11 mouse cellular contexts compared by ENCODE assay signal in the genomic region with DNA sequence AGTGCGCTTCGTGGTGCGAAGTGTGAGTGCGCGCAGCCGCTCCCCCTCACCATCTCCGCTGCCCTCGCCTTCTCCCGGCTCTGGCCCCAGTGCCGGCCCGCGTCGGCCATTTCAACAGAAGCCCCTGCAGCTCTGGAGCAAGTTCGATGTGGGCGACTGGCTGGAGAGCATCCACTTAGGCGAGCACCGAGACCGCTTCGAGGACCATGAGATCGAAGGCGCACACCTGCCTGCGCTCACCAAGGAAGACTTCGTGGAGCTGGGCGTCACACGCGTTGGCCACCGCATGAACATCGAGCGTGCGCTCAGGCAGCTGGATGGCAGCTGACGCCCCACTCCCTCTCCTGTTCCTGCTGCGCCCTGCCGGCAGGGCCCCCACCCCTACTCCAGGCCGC. TPM values are rescaled to one million over a fixed set of nuclear protein-coding genes. Genes with fewer than 3 reads are reported as not detected.
DNase-seq lines count a peak whose midpoint lies in the region; ATAC-seq and TF ChIP-seq lines count a peak whose summit lies in the region.
"Had no signal": no experiment of that assay in that cellular context is flagged by ENCODE, and none has a peak within 500 bp of the region (broad histone marks: within the 10 kb centered on the region; RNA-seq: fewer than 3 reads in every experiment).

No protein-coding gene starts in this region.

- peak overlapping the region; percentile 51 for H3K4me2 ChIP-seq in lung, embryonic 14.5 days
- peak overlapping the region; percentile 49 for H3K4me2 ChIP-seq in stomach, embryonic 14.5 days (replicated peaks; ENCODE audit: low read depth, low read length)

- 0 out of 2 replicates have a peak, but pooled peaks cover 3% of the 10 kb centered on the region for H3K4me1 ChIP-seq in lung, embryonic 14.5 days (ENCODE audit: insufficient read depth)
- H3K4me1 ChIP-seq in limb, embryonic 10.5 days = peaks cover 30% of the 10 kb centered on the region
- peaks cover 9% of the 10 kb centered on the region; the same call in 1 of the 2 replicates for H3K4me1 ChIP-seq in stomach, embryonic 14.5 days (ENCODE audit: control insufficient read depth, insufficient read depth, low read length)

- WGBS in lung, embryonic 14.5 days = 10% methylated on average over 34 of the region's 34 CpGs
- 2% methylated on average over 34 of the region's 34 CpGs for WGBS in limb, embryonic 10.5 days
- WGBS in stomach, embryonic 14.5 days = 7% methylated on average over 34 of the region's 34 CpGs

- no peak for TF ChIP-seq CTCF in lung, embryonic 14.5 days (IDR thresholded peaks at IDR 0.05; ENCODE audit: low read depth)

- no peak overlapping the region for H3K27ac ChIP-seq in lung, embryonic 14.5 days (ENCODE audit: low read depth)
- no peak overlapping the region; the same call in 1 of the 2 replicates for H3K27ac ChIP-seq in limb, embryonic 10.5 days
- H3K27ac ChIP-seq in stomach, embryonic 14.5 days (ENCODE audit: low read length) = no peak overlapping the region
- H3K27ac ChIP-seq: liver, embryonic 14.5 days had no signal

- H3K36me3 ChIP-seq in lung, embryonic 14.5 days (ENCODE audit: insufficient read depth) = no peaks in the 10 kb centered on the region; the same call in 1 of the 2 replicates
- H3K36me3 ChIP-seq in limb, embryonic 10.5 days = no peaks in the 10 kb centered on the region
- no peaks in the 10 kb centered on the region for H3K36me3 ChIP-seq in stomach, embryonic 14.5 days (ENCODE audit: control insufficient read depth, insufficient read depth, low read length)

- H3K9ac ChIP-seq in lung, embryonic 14.5 days = no peak overlapping the region
- no peak overlapping the region for H3K9ac ChIP-seq in stomach, embryonic 14.5 days (replicated peaks; ENCODE audit: low read depth, low read length)
- H3K9ac ChIP-seq: liver, embryonic 14.5 days had no signal

- H3K4me3 ChIP-seq in lung, embryonic 14.5 days (ENCODE audit: low read depth, low read length) = peak overlapping the region; percentile 23
- H3K4me3 ChIP-seq in limb, embryonic 10.5 days = peak overlapping the region; percentile 47
- H3K4me3 ChIP-seq in stomach, embryonic 14.5 days (ENCODE audit: low read depth, low read length) = peak overlapping the region; percentile 20

- no peak for ATAC-seq in lung, embryonic 14.5 days (ENCODE audit: insufficient read depth)
- ATAC-seq in stomach, embryonic 14.5 days (ENCODE audit: insufficient number of reproducible peaks, insufficient read depth, low FRiP score, low read depth) = no peak

- peaks cover 34% of the 10 kb centered on the region for H3K27me3 ChIP-seq in lung, embryonic 14.5 days (ENCODE audit: insufficient read depth, low read length)
- peaks cover 60% of the 10 kb centered on the region for H3K27me3 ChIP-seq in limb, embryonic 10.5 days (ENCODE audit: low read depth, poor library complexity, severe bottlenecking)
- peaks cover 17% of the 10 kb centered on the region for H3K27me3 ChIP-seq in stomach, embryonic 14.5 days (ENCODE audit: control insufficient read depth, insufficient read depth, low read length)

- no peaks in the 10 kb centered on the region for H3K9me3 ChIP-seq in lung, embryonic 14.5 days (ENCODE audit: low read depth, low read length)
- no peaks in the 10 kb centered on the region for H3K9me3 ChIP-seq in limb, embryonic 10.5 days (replicated peaks)
- no peaks in the 10 kb centered on the region for H3K9me3 ChIP-seq in stomach, embryonic 14.5 days (ENCODE audit: control insufficient read depth, low read depth, low read length)

- peak; percentile 38 for DNase-seq in cerebellum, adult 11-12 months
- no peak for DNase-seq in cerebellum, postnatal 36 days
- DNase-seq in lung, embryonic 14.5 days = peak; percentile 15
- no peak for DNase-seq in lung, adult 18-20 months
- DNase-seq in limb, embryonic 10.5 days (ENCODE audit: low spot score) = peak; percentile 54
- DNase-seq in thymus, postnatal 25 days = no peak
- DNase-seq in adrenal gland, adult (ENCODE audit: inconsistent age in 2 of 2, low spot score in 1 of 2) = no peak
- DNase-seq: adrenal gland, adult 8-10 months; right cerebral cortex, postnatal 25 days had no signal

RNA-seq across cellular contexts. Expression of a gene that starts 10.1 kb away (rescaled TPM):
- polyA plus RNA-seq in lung, embryonic 14.5 days (2014; fragmentation: Nextera tagmentation; extraction: Ambion mirVana) = 0.16 TPM in 1 of 2 replicates, not detected in the other
- polyA plus RNA-seq in limb, embryonic 10.5 days (2016; fragmentation: Nextera tagmentation; extraction: Ambion mirVana) = 0.10 TPM in 1 of 2 replicates, not detected in the other
- polyA plus RNA-seq in stomach, embryonic 14.5 days (2014; fragmentation: Nextera tagmentation; extraction: Ambion mirVana) = 0.27 and 0.64 TPM in 2 replicates

RNA-seq across cellular contexts. Expression of a gene that starts 33.7 kb away (rescaled TPM):
- polyA plus RNA-seq in lung, embryonic 14.5 days (2014; fragmentation: Nextera tagmentation; extraction: Ambion mirVana) = 53.8 and 55.3 TPM in 2 replicates
- polyA plus RNA-seq in limb, embryonic 10.5 days (2016; fragmentation: Nextera tagmentation; extraction: Ambion mirVana) = 64.8 and 65.6 TPM in 2 replicates
- 52.6 and 52.8 TPM in 2 replicates for polyA plus RNA-seq in stomach, embryonic 14.5 days (2014; fragmentation: Nextera tagmentation; extraction: Ambion mirVana)

RNA-seq across cellular contexts. Expression of a gene that starts 58.6 kb away (rescaled TPM):
- polyA plus RNA-seq in lung, embryonic 14.5 days (2014; fragmentation: Nextera tagmentation; extraction: Ambion mirVana) = 3.2 and 3.9 TPM in 2 replicates
- 2.1 and 2.8 TPM in 2 replicates for polyA plus RNA-seq in limb, embryonic 10.5 days (2016; fragmentation: Nextera tagmentation; extraction: Ambion mirVana)
- polyA plus RNA-seq in stomach, embryonic 14.5 days (2014; fragmentation: Nextera tagmentation; extraction: Ambion mirVana) = 2.4 and 2.8 TPM in 2 replicates

Comparison
In these comparisons a context has a peak if more than half of its experiments do, and no peak if none do; other contexts are left out.
1. DNase-seq: peak in cerebellum, adult 11-12 months (single experiment), lung, embryonic 14.5 days (single experiment) and limb, embryonic 10.5 days (single experiment); none in cerebellum, postnatal 36 days (0 of 2), lung, adult 18-20 months (0 of 2), thymus, postnatal 25 days (single experiment) and adrenal gland, adult (0 of 2).
2. Peak in every context shown above with its lines, with median percentiles within 50 percentile points of each other: H3K4me3 ChIP-seq.